Mouse (Mus musculus): ENCODE data around the gene Rassf2.

DNA sequence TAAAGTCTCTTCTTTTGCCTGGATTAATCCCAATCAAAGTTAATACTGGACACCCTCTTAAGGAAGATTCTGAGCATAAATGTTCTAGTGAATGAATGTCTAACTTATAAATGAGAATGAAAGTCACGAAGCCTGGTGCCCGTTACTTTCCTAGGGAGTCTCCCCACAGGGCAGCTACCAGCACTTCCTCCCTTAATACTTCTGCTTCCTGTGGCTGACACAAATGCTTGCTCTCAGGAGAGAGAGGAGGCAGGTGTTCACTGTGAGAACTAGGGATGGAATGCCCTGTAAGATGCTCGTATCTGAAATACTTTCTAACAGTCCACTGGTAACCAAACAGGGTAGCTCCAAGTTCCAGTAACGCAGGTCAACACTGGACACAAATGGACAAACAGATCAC, 23.8 kb upstream of the Rassf2 start:
- TF ChIP-seq CTCF (IDR thresholded peaks at IDR 0.05; ENCODE audit: control insufficient read depth, insufficient read depth, insufficient read length) (no peak), FOSL1 (IDR thresholded peaks at IDR 0.05; ENCODE audit: insufficient read depth, low read length, poor library complexity, severe bottlenecking) (no peak), CEBPB (IDR thresholded peaks at IDR 0.05; ENCODE audit: low read depth) (no peak)

All from C2C12 (cell line).